Mouse (Mus musculus): ENCODE measurements at regions not wholly inside any gene's neighbourhood (a gene's known extent, or its start where the extent isn't known, plus 50 kb on each side); places are given as distances from the start of the nearest gene placed in this dataset.

- no peak overlapping the region for H3K4me3 ChIP-seq (ENCODE audit: low read length)
- no peaks in the 10 kb centered on the region for H3K4me1 ChIP-seq (replicated peaks; ENCODE audit: control insufficient read depth, insufficient read depth, low read length)
- WGBS: 80% methylated on average over 1 of the region's 1 CpGs
- no peaks in the 10 kb centered on the region for H3K9me3 ChIP-seq (ENCODE audit: control insufficient read depth, low read length)
- H3K4me2 ChIP-seq (ENCODE audit: low read depth, low read length): no peak overlapping the region
- no peak overlapping the region for H3K9ac ChIP-seq (ENCODE audit: low read length)
- H3K36me3 ChIP-seq (ENCODE audit: control insufficient read depth, insufficient read depth, low read length): no peaks in the 10 kb centered on the region
- H3K27me3 ChIP-seq (ENCODE audit: control insufficient read depth, insufficient read depth, low read depth, low read length): no peaks in the 10 kb centered on the region
- H3K27ac ChIP-seq (ENCODE audit: low read length): no peak overlapping the region
- ATAC-seq (ENCODE audit: low read depth): no peak
Observed at GRCm38 (mm10) chr4:110145229-110145628, 167.4 kb downstream of the Dmrta2 start.

GRCm38 (mm10) chr4:110152103-110152946 is 174.5 kb downstream of the Dmrta2 start:
- WGBS: 27% methylated on average over 15 of the region's 15 CpGs
- Histone ChIP-seq H3K9me3 (ENCODE audit: control insufficient read depth, low read length) (no peaks in the 10 kb centered on the region), H3K36me3 (ENCODE audit: control insufficient read depth, insufficient read depth, low read length) (no peaks in the 10 kb centered on the region), H3K4me2 (ENCODE audit: low read depth, low read length) (no peak overlapping the region), H3K27me3 (ENCODE audit: control insufficient read depth, insufficient read depth, low read depth, low read length) (no peaks in the 10 kb centered on the region), H3K4me1 (replicated peaks; ENCODE audit: control insufficient read depth, insufficient read depth, low read length) (no peaks in the 10 kb centered on the region; the same call in 1 of the 2 replicates), H3K27ac (ENCODE audit: low read length) (no peak overlapping the region), H3K9ac (ENCODE audit: low read length) (no peak overlapping the region), H3K4me3 (ENCODE audit: low read length) (no peak overlapping the region)
- 0 out of 2 replicates have a peak, but pooled peaks have one; percentile 7 for ATAC-seq (ENCODE audit: low read depth)
